Mouse (Mus musculus): ENCODE results near the gene Gna13. TPM values are rescaled to one million over a fixed set of nuclear protein-coding genes. Genes with fewer than 3 reads are reported as not detected.

Gene Gna13
- total RNA-seq, 1 experiment, result 34.8 TPM

DNA sequence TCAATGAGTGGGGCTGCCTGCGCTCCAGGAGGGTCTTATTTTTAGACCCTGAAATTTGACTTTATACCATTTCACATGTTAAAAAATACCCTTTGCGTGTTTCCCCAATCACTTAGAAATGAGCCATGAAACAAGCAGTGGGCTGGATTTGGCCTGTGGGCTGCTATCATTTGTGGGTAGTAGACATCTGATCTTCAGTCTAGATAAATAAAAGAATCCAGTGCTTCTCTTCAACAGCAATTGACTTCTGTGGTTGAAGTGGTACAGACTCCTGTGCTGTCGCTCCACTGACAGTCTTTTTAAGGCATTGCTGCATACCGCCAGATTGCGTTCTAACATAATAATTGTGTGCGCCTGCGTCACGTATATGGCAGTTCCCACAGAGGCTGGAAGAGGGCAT is 22.7 kb downstream of the Gna13 start:
- Histone ChIP-seq H3K27ac (ENCODE audit: insufficient read depth, low read depth, low read length, poor library complexity, severe bottlenecking) (no peak overlapping the region), H3K4me1 (ENCODE audit: control insufficient read depth in 2 of 2, insufficient read depth in 2 of 2, low read length in 2 of 2, poor library complexity in 1 of 2) (peaks cover 0 to 2% of the 10 kb centered on the region in 2 experiments; a peak in 2 of 4 replicates), H3K9me3 (ENCODE audit: control insufficient read depth, insufficient read depth, low read depth, low read length) (no peaks in the 10 kb centered on the region), H3K36me3 (ENCODE audit: control insufficient read depth, insufficient read depth, low read length, poor library complexity, severe bottlenecking) (no peaks in the 10 kb centered on the region; the same call in 1 of the 2 replicates), H3K4me3 (ENCODE audit: insufficient read depth in 1 of 2, low read depth in 1 of 2, low read length in 2 of 2, poor library complexity in 1 of 2, severe bottlenecking in 1 of 2) (no peak overlapping the region), H3K9ac (ENCODE audit: insufficient read depth, low read depth, low read length, poor library complexity, severe bottlenecking) (no peak overlapping the region)
- DNase-seq (ENCODE audit: low read depth, low spot score), result no peak
- in situ Hi-C loops (cut with MboI; ENCODE audit: low sequenced_read_pairs in 2 of 2, unreplicated experiment in 2 of 2), result no loop called here
- no peak for TF ChIP-seq ZNF384 (IDR thresholded peaks at IDR 0.05; ENCODE audit: low read depth, low read length)
- no peak for TF ChIP-seq CHD2 (IDR thresholded peaks at IDR 0.05; ENCODE audit: low read depth, low read length)
- no peak for TF ChIP-seq MAFK (IDR thresholded peaks at IDR 0.05; ENCODE audit: insufficient read depth, low read depth, low read length)
- no peak for TF ChIP-seq ZC3H11A (IDR thresholded peaks at IDR 0.05; ENCODE audit: borderline replicate concordance, low read depth, low read length)
- TF ChIP-seq HCFC1 (IDR thresholded peaks at IDR 0.05; ENCODE audit: borderline replicate concordance, insufficient read depth, low read length), result no peak

GRCm38 (mm10) chr11:109389046-109389445 is 26.4 kb downstream of the Gna13 start:
- Histone ChIP-seq H3K27ac (ENCODE audit: insufficient read depth, low read depth, low read length, poor library complexity, severe bottlenecking) (no peak overlapping the region), H3K36me3 (ENCODE audit: control insufficient read depth, insufficient read depth, low read length, poor library complexity, severe bottlenecking) (peaks cover 3% of the 10 kb centered on the region; the same call in 1 of the 2 replicates), H3K4me3 (ENCODE audit: insufficient read depth in 1 of 2, low read depth in 1 of 2, low read length in 2 of 2, poor library complexity in 1 of 2, severe bottlenecking in 1 of 2) (no peak overlapping the region), H3K9me3 (ENCODE audit: control insufficient read depth, insufficient read depth, low read depth, low read length) (no peaks in the 10 kb centered on the region), H3K9ac (ENCODE audit: insufficient read depth, low read depth, low read length, poor library complexity, severe bottlenecking) (no peak overlapping the region), H3K4me1 (ENCODE audit: control insufficient read depth in 2 of 2, insufficient read depth in 2 of 2, low read length in 2 of 2, poor library complexity in 1 of 2) (peaks cover 0 to 2% of the 10 kb centered on the region in 2 experiments; a peak in 1 of 4 replicates)
- no peak for DNase-seq (ENCODE audit: low read depth, low spot score)
- TF ChIP-seq HCFC1 (IDR thresholded peaks at IDR 0.05; ENCODE audit: borderline replicate concordance, insufficient read depth, low read length), result no peak
- no peak for TF ChIP-seq ZC3H11A (IDR thresholded peaks at IDR 0.05; ENCODE audit: borderline replicate concordance, low read depth, low read length)
- TF ChIP-seq MAFK (IDR thresholded peaks at IDR 0.05; ENCODE audit: insufficient read depth, low read depth, low read length), result no peak
- in situ Hi-C loops (cut with MboI; ENCODE audit: low sequenced_read_pairs in 2 of 2, unreplicated experiment in 2 of 2), result no loop called here

DNA sequence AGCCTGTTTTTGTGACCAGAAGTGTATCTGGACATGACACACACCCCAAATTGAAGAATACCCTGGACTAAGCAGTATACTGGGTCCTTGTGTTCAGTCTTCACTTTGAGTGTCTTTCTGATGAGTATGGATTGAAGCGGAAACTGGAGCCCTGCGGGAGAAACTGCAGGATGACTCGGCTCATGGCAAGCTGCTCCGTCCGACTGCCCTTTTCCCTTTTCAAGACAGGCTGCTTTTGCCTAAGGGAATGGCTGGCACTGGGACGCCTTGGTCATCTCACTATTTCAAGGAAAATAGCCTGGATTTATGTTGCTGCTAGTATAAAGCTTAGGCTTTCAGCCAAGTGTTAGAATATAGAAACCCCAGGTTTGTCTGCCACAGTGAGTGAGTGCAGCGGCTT is 28.6 kb downstream of the Gna13 start:
- Histone ChIP-seq H3K4me3 (ENCODE audit: insufficient read depth in 1 of 2, low read depth in 1 of 2, low read length in 2 of 2, poor library complexity in 1 of 2, severe bottlenecking in 1 of 2) (no peak overlapping the region), H3K9me3 (ENCODE audit: control insufficient read depth, insufficient read depth, low read depth, low read length) (no peaks in the 10 kb centered on the region), H3K27ac (ENCODE audit: insufficient read depth, low read depth, low read length, poor library complexity, severe bottlenecking) (no peak overlapping the region), H3K4me1 (ENCODE audit: control insufficient read depth in 2 of 2, insufficient read depth in 2 of 2, low read length in 2 of 2, poor library complexity in 1 of 2) (no peaks in the 10 kb centered on the region), H3K36me3 (ENCODE audit: control insufficient read depth, insufficient read depth, low read length, poor library complexity, severe bottlenecking) (peaks cover 7% of the 10 kb centered on the region; the same call in 1 of the 2 replicates), H3K9ac (ENCODE audit: insufficient read depth, low read depth, low read length, poor library complexity, severe bottlenecking) (no peak overlapping the region)
- in situ Hi-C loops (cut with MboI; ENCODE audit: low sequenced_read_pairs in 2 of 2, unreplicated experiment in 2 of 2), result no loop called here
- no peak for DNase-seq (ENCODE audit: low read depth, low spot score)
- TF ChIP-seq HCFC1 (IDR thresholded peaks at IDR 0.05; ENCODE audit: borderline replicate concordance, insufficient read depth, low read length) (no peak), ZC3H11A (IDR thresholded peaks at IDR 0.05; ENCODE audit: borderline replicate concordance, low read depth, low read length) (no peak), CHD2 (IDR thresholded peaks at IDR 0.05; ENCODE audit: low read depth, low read length) (no peak), MAFK (IDR thresholded peaks at IDR 0.05; ENCODE audit: insufficient read depth, low read depth, low read length) (no peak), ZNF384 (IDR thresholded peaks at IDR 0.05; ENCODE audit: low read depth, low read length) (no peak)

GRCm38 (mm10) chr11:109391760-109392159 is 29.1 kb downstream of the Gna13 start:
- in situ Hi-C loops (cut with MboI; ENCODE audit: low sequenced_read_pairs in 2 of 2, unreplicated experiment in 2 of 2), result no loop called here
- H3K9ac ChIP-seq (ENCODE audit: insufficient read depth, low read depth, low read length, poor library complexity, severe bottlenecking), result no peak overlapping the region
- peaks cover 8% of the 10 kb centered on the region; the same call in 1 of the 2 replicates for H3K36me3 ChIP-seq (ENCODE audit: control insufficient read depth, insufficient read depth, low read length, poor library complexity, severe bottlenecking)
- H3K9me3 ChIP-seq (ENCODE audit: control insufficient read depth, insufficient read depth, low read depth, low read length), result no peaks in the 10 kb centered on the region
- H3K4me1 ChIP-seq (ENCODE audit: control insufficient read depth in 2 of 2, insufficient read depth in 2 of 2, low read length in 2 of 2, poor library complexity in 1 of 2), result no peaks in the 10 kb centered on the region
- TF ChIP-seq ZC3H11A (IDR thresholded peaks at IDR 0.05; ENCODE audit: borderline replicate concordance, low read depth, low read length) (no peak), ZNF384 (IDR thresholded peaks at IDR 0.05; ENCODE audit: low read depth, low read length) (no peak), MAFK (IDR thresholded peaks at IDR 0.05; ENCODE audit: insufficient read depth, low read depth, low read length) (no peak), CHD2 (IDR thresholded peaks at IDR 0.05; ENCODE audit: low read depth, low read length) (no peak), HCFC1 (IDR thresholded peaks at IDR 0.05; ENCODE audit: borderline replicate concordance, insufficient read depth, low read length) (no peak)
- H3K4me3 ChIP-seq (ENCODE audit: insufficient read depth in 1 of 2, low read depth in 1 of 2, low read length in 2 of 2, poor library complexity in 1 of 2, severe bottlenecking in 1 of 2), result no peak overlapping the region
- no peak for DNase-seq (ENCODE audit: low read depth, low spot score)
- no peak overlapping the region for H3K27ac ChIP-seq (ENCODE audit: insufficient read depth, low read depth, low read length, poor library complexity, severe bottlenecking)

GRCm38 (mm10) chr11:109392601-109393000 is 30.0 kb downstream of the Gna13 start:
- Histone ChIP-seq H3K4me3 (ENCODE audit: insufficient read depth in 1 of 2, low read depth in 1 of 2, low read length in 2 of 2, poor library complexity in 1 of 2, severe bottlenecking in 1 of 2) (no peak overlapping the region), H3K27ac (ENCODE audit: insufficient read depth, low read depth, low read length, poor library complexity, severe bottlenecking) (no peak overlapping the region), H3K9me3 (ENCODE audit: control insufficient read depth, insufficient read depth, low read depth, low read length) (no peaks in the 10 kb centered on the region), H3K4me1 (ENCODE audit: control insufficient read depth in 2 of 2, insufficient read depth in 2 of 2, low read length in 2 of 2, poor library complexity in 1 of 2) (no peaks in the 10 kb centered on the region), H3K36me3 (ENCODE audit: control insufficient read depth, insufficient read depth, low read length, poor library complexity, severe bottlenecking) (peaks cover 12% of the 10 kb centered on the region; the same call in 1 of the 2 replicates), H3K9ac (ENCODE audit: insufficient read depth, low read depth, low read length, poor library complexity, severe bottlenecking) (no peak overlapping the region)
- no peak for DNase-seq (ENCODE audit: low read depth, low spot score)
- TF ChIP-seq MAFK (IDR thresholded peaks at IDR 0.05; ENCODE audit: insufficient read depth, low read depth, low read length), result no peak
- TF ChIP-seq ZC3H11A (IDR thresholded peaks at IDR 0.05; ENCODE audit: borderline replicate concordance, low read depth, low read length), result no peak
- no peak for TF ChIP-seq ZNF384 (IDR thresholded peaks at IDR 0.05; ENCODE audit: low read depth, low read length)
- TF ChIP-seq HCFC1 (IDR thresholded peaks at IDR 0.05; ENCODE audit: borderline replicate concordance, insufficient read depth, low read length), result no peak
- no peak for TF ChIP-seq CHD2 (IDR thresholded peaks at IDR 0.05; ENCODE audit: low read depth, low read length)
- in situ Hi-C loops (cut with MboI; ENCODE audit: low sequenced_read_pairs in 2 of 2, unreplicated experiment in 2 of 2), result no loop called here

All from ES-E14 (cell line).